Mouse (Mus musculus): Measurements from ENCODE around the gene Rcn1. TPM values are rescaled to one million over a fixed set of nuclear protein-coding genes. Genes with fewer than 3 reads are reported as not detected.

Gene Rcn1
- 187 and 201 TPM in 2 replicates for polyA plus RNA-seq (2016; fragmentation: Nextera tagmentation; extraction: Ambion mirVana)

GRCm38 (mm10) chr2:105399085-105399891 is at the start of gene Rcn1:
Gene Rcn1 (minus strand): TSS chr2:105399319.
- WGBS, result 1% methylated on average over 53 of the region's 57 CpGs
- Histone ChIP-seq H3K4me1 (peaks cover 23% of the 10 kb centered on the region), H3K27ac (peak within 1 kb of the TSS; percentile 98), H3K9ac (peak within 1 kb of the TSS; percentile 86), H3K36me3 (peaks cover 7% of the 10 kb centered on the region), H3K4me3 (peak within 1 kb of the TSS; percentile 68), H3K4me2 (replicated peaks) (peak within 1 kb of the TSS; percentile 72), H3K27me3 (no peaks in the 10 kb centered on the region), H3K9me3 (no peaks in the 10 kb centered on the region)
- ATAC-seq (ENCODE audit: insufficient number of reproducible peaks, insufficient read depth, low FRiP score, low TSS enrichment), result peak; percentile 95

- ATAC-seq (ENCODE audit: insufficient number of reproducible peaks, insufficient read depth, low FRiP score, low TSS enrichment), result no peak
- no peak overlapping the region for H3K4me3 ChIP-seq
- H3K9ac ChIP-seq, result no peak overlapping the region
- no peaks in the 10 kb centered on the region for H3K36me3 ChIP-seq
- no peak overlapping the region for H3K4me2 ChIP-seq (replicated peaks)
- no peak overlapping the region for H3K27ac ChIP-seq
- WGBS, result 24% methylated on average over 3 of the region's 3 CpGs
- no peaks in the 10 kb centered on the region for H3K4me1 ChIP-seq
- no peaks in the 10 kb centered on the region for H3K9me3 ChIP-seq
- H3K27me3 ChIP-seq, result no peaks in the 10 kb centered on the region
Measured at GRCm38 (mm10) chr2:105444072-105444471, 45.0 kb upstream of the Rcn1 start.

GRCm38 (mm10) chr2:105439022-105439421 is 39.9 kb upstream of the Rcn1 start:
- Histone ChIP-seq H3K27me3 (no peaks in the 10 kb centered on the region), H3K9ac (no peak overlapping the region), H3K4me1 (no peaks in the 10 kb centered on the region), H3K9me3 (no peaks in the 10 kb centered on the region), H3K4me2 (replicated peaks) (no peak overlapping the region), H3K4me3 (no peak overlapping the region), H3K36me3 (no peaks in the 10 kb centered on the region), H3K27ac (no peak overlapping the region)
- 65% methylated on average over 4 of the region's 4 CpGs for WGBS
- ATAC-seq (ENCODE audit: insufficient number of reproducible peaks, insufficient read depth, low FRiP score, low TSS enrichment), result no peak

GRCm38 (mm10) chr2:105438525-105438924 is 39.4 kb upstream of the Rcn1 start:
- Histone ChIP-seq H3K36me3 (no peaks in the 10 kb centered on the region), H3K9me3 (no peaks in the 10 kb centered on the region), H3K4me3 (no peak overlapping the region), H3K4me1 (peaks cover under 1% of the 10 kb centered on the region; the same call in 1 of the 2 replicates), H3K27me3 (no peaks in the 10 kb centered on the region), H3K9ac (no peak overlapping the region), H3K27ac (no peak overlapping the region), H3K4me2 (replicated peaks) (no peak overlapping the region)
- WGBS, result 93% methylated on average over 2 of the region's 2 CpGs
- ATAC-seq (ENCODE audit: insufficient number of reproducible peaks, insufficient read depth, low FRiP score, low TSS enrichment), result no peak

- WGBS, result 10% methylated on average over 10 of the region's 10 CpGs
- Histone ChIP-seq H3K27ac (no peak overlapping the region), H3K36me3 (no peaks in the 10 kb centered on the region), H3K4me1 (peaks cover 4% of the 10 kb centered on the region; the same call in 1 of the 2 replicates), H3K9ac (no peak overlapping the region), H3K4me2 (replicated peaks) (peak overlapping the region; percentile 21), H3K27me3 (no peaks in the 10 kb centered on the region), H3K9me3 (no peaks in the 10 kb centered on the region), H3K4me3 (0 out of 2 replicates have a peak overlapping the region, but pooled peaks have one; percentile 5)
- no peak for ATAC-seq (ENCODE audit: insufficient number of reproducible peaks, insufficient read depth, low FRiP score, low TSS enrichment)
Measured at GRCm38 (mm10) chr2:105432927-105433326, 33.8 kb upstream of the Rcn1 start.

GRCm38 (mm10) chr2:105430373-105430772 is 31.3 kb upstream of the Rcn1 start:
- H3K4me3 ChIP-seq, result no peak overlapping the region
- peaks cover 4% of the 10 kb centered on the region; the same call in 1 of the 2 replicates for H3K4me1 ChIP-seq
- H3K9ac ChIP-seq, result no peak overlapping the region
- no peaks in the 10 kb centered on the region for H3K36me3 ChIP-seq
- no peak overlapping the region for H3K4me2 ChIP-seq (replicated peaks)
- no peak overlapping the region for H3K27ac ChIP-seq
- WGBS, result 65% methylated on average over 5 of the region's 5 CpGs
- H3K9me3 ChIP-seq, result no peaks in the 10 kb centered on the region
- ATAC-seq (ENCODE audit: insufficient number of reproducible peaks, insufficient read depth, low FRiP score, low TSS enrichment), result no peak
- no peaks in the 10 kb centered on the region for H3K27me3 ChIP-seq

GRCm38 (mm10) chr2:105429899-105430298 is 30.8 kb upstream of the Rcn1 start:
- no peak for ATAC-seq (ENCODE audit: insufficient number of reproducible peaks, insufficient read depth, low FRiP score, low TSS enrichment)
- H3K4me1 ChIP-seq, result peaks cover 4% of the 10 kb centered on the region; the same call in 1 of the 2 replicates
- H3K4me3 ChIP-seq, result no peak overlapping the region
- no peak overlapping the region for H3K4me2 ChIP-seq (replicated peaks)
- no peak overlapping the region for H3K27ac ChIP-seq
- no peaks in the 10 kb centered on the region for H3K36me3 ChIP-seq
- WGBS, result 63% methylated on average over 6 of the region's 6 CpGs
- H3K9ac ChIP-seq, result no peak overlapping the region
- no peaks in the 10 kb centered on the region for H3K27me3 ChIP-seq
- no peaks in the 10 kb centered on the region for H3K9me3 ChIP-seq

- H3K27me3 ChIP-seq, result no peaks in the 10 kb centered on the region
- peaks cover 3% of the 10 kb centered on the region; the same call in 1 of the 2 replicates for H3K4me1 ChIP-seq
- no peaks in the 10 kb centered on the region for H3K36me3 ChIP-seq
- no peak overlapping the region for H3K4me2 ChIP-seq (replicated peaks)
- ATAC-seq (ENCODE audit: insufficient number of reproducible peaks, insufficient read depth, low FRiP score, low TSS enrichment), result no peak
- no peak overlapping the region for H3K9ac ChIP-seq
- 14% methylated on average over 6 of the region's 6 CpGs for WGBS
- no peak overlapping the region for H3K27ac ChIP-seq
- no peak overlapping the region for H3K4me3 ChIP-seq
- H3K9me3 ChIP-seq, result no peaks in the 10 kb centered on the region
Measured at GRCm38 (mm10) chr2:105428467-105428866, 29.3 kb upstream of the Rcn1 start.

- Histone ChIP-seq H3K4me3 (no peak overlapping the region), H3K4me2 (replicated peaks) (no peak overlapping the region), H3K36me3 (no peaks in the 10 kb centered on the region), H3K27ac (no peak overlapping the region), H3K4me1 (no peaks in the 10 kb centered on the region), H3K9me3 (no peaks in the 10 kb centered on the region), H3K9ac (no peak overlapping the region), H3K27me3 (no peaks in the 10 kb centered on the region)
- ATAC-seq (ENCODE audit: insufficient number of reproducible peaks, insufficient read depth, low FRiP score, low TSS enrichment), result no peak
- WGBS, result 3% methylated on average over 12 of the region's 12 CpGs
Measured at GRCm38 (mm10) chr2:105428029-105428428, 28.9 kb upstream of the Rcn1 start.

- Histone ChIP-seq H3K4me1 (no peaks in the 10 kb centered on the region), H3K9me3 (no peaks in the 10 kb centered on the region), H3K36me3 (no peaks in the 10 kb centered on the region), H3K27ac (no peak overlapping the region), H3K27me3 (no peaks in the 10 kb centered on the region), H3K9ac (no peak overlapping the region), H3K4me3 (no peak overlapping the region), H3K4me2 (replicated peaks) (no peak overlapping the region)
- ATAC-seq (ENCODE audit: insufficient number of reproducible peaks, insufficient read depth, low FRiP score, low TSS enrichment), result no peak
- WGBS, result 60% methylated on average over 8 of the region's 8 CpGs
Measured at GRCm38 (mm10) chr2:105427447-105427846, 28.3 kb upstream of the Rcn1 start.

- ATAC-seq (ENCODE audit: insufficient number of reproducible peaks, insufficient read depth, low FRiP score, low TSS enrichment), result no peak
- WGBS, result 87% methylated on average over 12 of the region's 12 CpGs
- no peak overlapping the region for H3K4me2 ChIP-seq (replicated peaks)
Measured at GRCm38 (mm10) chr2:105418629-105419227, 19.6 kb upstream of the Rcn1 start.

GRCm38 (mm10) chr2:105417663-105418062 is 18.5 kb upstream of the Rcn1 start:
- Histone ChIP-seq H3K9me3 (0 out of 2 replicates have a peak, but pooled peaks cover 3% of the 10 kb centered on the region), H3K4me3 (no peak overlapping the region), H3K27me3 (no peaks in the 10 kb centered on the region), H3K27ac (no peak overlapping the region), H3K36me3 (no peaks in the 10 kb centered on the region), H3K9ac (no peak overlapping the region), H3K4me1 (peaks cover 11% of the 10 kb centered on the region), H3K4me2 (replicated peaks) (no peak overlapping the region)
- WGBS, result 63% methylated on average over 5 of the region's 5 CpGs
- no peak for ATAC-seq (ENCODE audit: insufficient number of reproducible peaks, insufficient read depth, low FRiP score, low TSS enrichment)

More at GRCm38 (mm10) chr2:105418629-105419227, 19.6 kb upstream of the Rcn1 start:
- Histone ChIP-seq H3K27me3 (no peaks in the 10 kb centered on the region), H3K4me1 (peaks cover 11% of the 10 kb centered on the region), H3K27ac (no peak overlapping the region), H3K4me3 (no peak overlapping the region), H3K9me3 (0 out of 2 replicates have a peak, but pooled peaks cover 3% of the 10 kb centered on the region), H3K36me3 (no peaks in the 10 kb centered on the region), H3K9ac (no peak overlapping the region)

Data from embryonic facial prominence, embryonic 12.5 days (tissue).